Mouse (Mus musculus): ENCODE data around the gene Rgl2. TPM values are rescaled to one million over a fixed set of nuclear protein-coding genes. Genes with fewer than 3 reads are reported as not detected.

Gene Rgl2
- polyA plus RNA-seq, 1 experiment from 2014 or later, result 38.7 TPM

- ATAC-seq (ENCODE audit: insufficient number of reproducible peaks, low FRiP score, low TSS enrichment, low read depth), result no peak
- Histone ChIP-seq H3K9ac (ENCODE audit: low read length) (no peak overlapping the region), H3K9me3 (ENCODE audit: control insufficient read depth, low read length) (no peaks in the 10 kb centered on the region), H3K4me2 (ENCODE audit: low read depth, severe bottlenecking) (peak overlapping the region; percentile 54), H3K27ac (replicated peaks; ENCODE audit: low read depth, low read length) (no peak overlapping the region), H3K4me3 (ENCODE audit: low read depth, low read length) (peak overlapping the region; percentile 59), H3K36me3 (ENCODE audit: control insufficient read depth, insufficient read depth, low read length) (peaks cover 24% of the 10 kb centered on the region), H3K27me3 (ENCODE audit: control insufficient read depth, insufficient read depth, low read length) (no peaks in the 10 kb centered on the region), H3K4me1 (ENCODE audit: control insufficient read depth, insufficient read depth, low read length) (peaks cover 18% of the 10 kb centered on the region; the same call in 1 of the 2 replicates)
- 77% methylated on average over 31 of the region's 31 CpGs for WGBS
- DNase-seq (ENCODE audit: low spot score), result no peak
Measured at GRCm38 (mm10) chr17:33916847-33917655, 12.3 kb upstream of the Rgl2 start.

GRCm38 (mm10) chr17:33917656-33918292, 11.6 kb upstream of the Rgl2 start:
- ATAC-seq (ENCODE audit: insufficient number of reproducible peaks, low FRiP score, low TSS enrichment, low read depth), result no peak
- Histone ChIP-seq H3K9ac (ENCODE audit: low read length) (no peak overlapping the region), H3K36me3 (ENCODE audit: control insufficient read depth, insufficient read depth, low read length) (peaks cover 18% of the 10 kb centered on the region), H3K4me3 (ENCODE audit: low read depth, low read length) (0 out of 2 replicates have a peak overlapping the region, but pooled peaks have one; percentile 14), H3K4me1 (ENCODE audit: control insufficient read depth, insufficient read depth, low read length) (peaks cover 18% of the 10 kb centered on the region; the same call in 1 of the 2 replicates), H3K9me3 (ENCODE audit: control insufficient read depth, low read length) (no peaks in the 10 kb centered on the region), H3K4me2 (ENCODE audit: low read depth, severe bottlenecking) (no peak overlapping the region), H3K27ac (replicated peaks; ENCODE audit: low read depth, low read length) (no peak overlapping the region), H3K27me3 (ENCODE audit: control insufficient read depth, insufficient read depth, low read length) (no peaks in the 10 kb centered on the region)
- 76% methylated on average over 18 of the region's 18 CpGs for WGBS
- DNase-seq (ENCODE audit: low spot score), result no peak

GRCm38 (mm10) chr17:33918293-33919203, 10.8 kb upstream of the Rgl2 start:
- H3K36me3 ChIP-seq (ENCODE audit: control insufficient read depth, insufficient read depth, low read length), result peaks cover 14% of the 10 kb centered on the region
- peak overlapping the region; percentile 98 for H3K4me2 ChIP-seq (ENCODE audit: low read depth, severe bottlenecking)
- WGBS, result 58% methylated on average over 37 of the region's 37 CpGs
- H3K27me3 ChIP-seq (ENCODE audit: control insufficient read depth, insufficient read depth, low read length), result no peaks in the 10 kb centered on the region
- H3K9ac ChIP-seq (ENCODE audit: low read length), result no peak overlapping the region
- H3K9me3 ChIP-seq (ENCODE audit: control insufficient read depth, low read length), result no peaks in the 10 kb centered on the region
- no peak overlapping the region for H3K27ac ChIP-seq (replicated peaks; ENCODE audit: low read depth, low read length)
- DNase-seq (ENCODE audit: low spot score) (no peak), ATAC-seq (ENCODE audit: insufficient number of reproducible peaks, low FRiP score, low TSS enrichment, low read depth) (no peak)
- peak overlapping the region; percentile 60 for H3K4me3 ChIP-seq (ENCODE audit: low read depth, low read length)
- H3K4me1 ChIP-seq (ENCODE audit: control insufficient read depth, insufficient read depth, low read length), result peaks cover 18% of the 10 kb centered on the region; the same call in 1 of the 2 replicates

- no peak for ATAC-seq (ENCODE audit: insufficient number of reproducible peaks, low FRiP score, low TSS enrichment, low read depth)
- WGBS, result under 1% methylated on average over 52 of the region's 52 CpGs
- Histone ChIP-seq H3K27me3 (ENCODE audit: control insufficient read depth, insufficient read depth, low read length) (no peaks in the 10 kb centered on the region), H3K4me2 (ENCODE audit: low read depth, severe bottlenecking) (peak overlapping the region; percentile 98), H3K9ac (ENCODE audit: low read length) (peak overlapping the region; percentile 58), H3K4me3 (ENCODE audit: low read depth, low read length) (peak overlapping the region; percentile 60), H3K9me3 (ENCODE audit: control insufficient read depth, low read length) (no peaks in the 10 kb centered on the region), H3K4me1 (ENCODE audit: control insufficient read depth, insufficient read depth, low read length) (peaks cover 18% of the 10 kb centered on the region; the same call in 1 of the 2 replicates), H3K36me3 (ENCODE audit: control insufficient read depth, insufficient read depth, low read length) (peaks cover 6% of the 10 kb centered on the region), H3K27ac (replicated peaks; ENCODE audit: low read depth, low read length) (peak overlapping the region; percentile 56; the same call in 1 of the 2 replicates)
- peak; percentile 57 for DNase-seq (ENCODE audit: low spot score)
Measured at GRCm38 (mm10) chr17:33919351-33920281, 9.7 kb upstream of the Rgl2 start.

GRCm38 (mm10) chr17:33920282-33921097, 8.9 kb upstream of the Rgl2 start:
- Histone ChIP-seq H3K9me3 (ENCODE audit: control insufficient read depth, low read length) (no peaks in the 10 kb centered on the region), H3K4me2 (ENCODE audit: low read depth, severe bottlenecking) (peak overlapping the region; percentile 98), H3K4me1 (ENCODE audit: control insufficient read depth, insufficient read depth, low read length) (peaks cover 15% of the 10 kb centered on the region; the same call in 1 of the 2 replicates), H3K27me3 (ENCODE audit: control insufficient read depth, insufficient read depth, low read length) (no peaks in the 10 kb centered on the region), H3K9ac (ENCODE audit: low read length) (peak overlapping the region; percentile 58), H3K4me3 (ENCODE audit: low read depth, low read length) (peak overlapping the region; percentile 60), H3K36me3 (ENCODE audit: control insufficient read depth, insufficient read depth, low read length) (peaks cover 6% of the 10 kb centered on the region), H3K27ac (replicated peaks; ENCODE audit: low read depth, low read length) (peak overlapping the region; percentile 56; the same call in 1 of the 2 replicates)
- WGBS, result under 1% methylated on average over 36 of the region's 36 CpGs
- no peak for ATAC-seq (ENCODE audit: insufficient number of reproducible peaks, low FRiP score, low TSS enrichment, low read depth)
- DNase-seq (ENCODE audit: low spot score), result peak; percentile 91

GRCm38 (mm10) chr17:33921361-33921760, 8.0 kb upstream of the Rgl2 start:
- H3K4me2 ChIP-seq (ENCODE audit: low read depth, severe bottlenecking), result no peak overlapping the region
- H3K4me1 ChIP-seq (ENCODE audit: control insufficient read depth, insufficient read depth, low read length), result peaks cover 15% of the 10 kb centered on the region; the same call in 1 of the 2 replicates
- no peak overlapping the region for H3K9ac ChIP-seq (ENCODE audit: low read length)
- DNase-seq (ENCODE audit: low spot score) (no peak), ATAC-seq (ENCODE audit: insufficient number of reproducible peaks, low FRiP score, low TSS enrichment, low read depth) (no peak)
- no peak overlapping the region for H3K27ac ChIP-seq (replicated peaks; ENCODE audit: low read depth, low read length)
- no peak overlapping the region for H3K4me3 ChIP-seq (ENCODE audit: low read depth, low read length)
- no peaks in the 10 kb centered on the region for H3K27me3 ChIP-seq (ENCODE audit: control insufficient read depth, insufficient read depth, low read length)
- 90% methylated on average over 7 of the region's 7 CpGs for WGBS
- no peaks in the 10 kb centered on the region for H3K9me3 ChIP-seq (ENCODE audit: control insufficient read depth, low read length)
- H3K36me3 ChIP-seq (ENCODE audit: control insufficient read depth, insufficient read depth, low read length), result peaks cover 8% of the 10 kb centered on the region
